Mouse (Mus musculus): ENCODE measurements around the gene Olfr49.

- TF ChIP-seq CTCF (IDR thresholded peaks at IDR 0.05; ENCODE audit: borderline replicate concordance, control insufficient read depth, extremely low read depth, insufficient read depth, low read length, poor library complexity): no peak
- TF ChIP-seq POLR2A (IDR thresholded peaks at IDR 0.05; ENCODE audit: control insufficient read depth, extremely low read depth, insufficient read depth, low read length, poor library complexity): no peak
These were observed 16.8 kb downstream of the Olfr49 start for GRCm38 (mm10) chr14:54267966-54268365.

Data from thymus, adult 2 months (tissue).